Mouse (Mus musculus) spleen, adult 12 weeks (tissue): ENCODE measurements around the gene Diaph2.
"Not testable (repeated sequence)": the region's sequence is repeated elsewhere in the genome, so short reads cannot be mapped to it uniquely, and the experiment has no call there.

Experiments
- DNase-seq: peaks from one replicate; pipeline ENCODE4 v3.0.0; 2022; ENCODE audit warnings: low spot score

Diaph2 gene

GRCm38 (mm10) chrX:129831903-129832302 lies 82.4 kb downstream of the Diaph2 start:
- DNase-seq, result no peak

- no peak for DNase-seq
Measured at GRCm38 (mm10) chrX:129833887-129834286, 84.3 kb downstream of the Diaph2 start.

- no peak for DNase-seq
Measured at GRCm38 (mm10) chrX:129884465-129884864, 134.9 kb downstream of the Diaph2 start.

- no peak for DNase-seq
Measured at GRCm38 (mm10) chrX:129925806-129926205, 176.3 kb downstream of the Diaph2 start.

- no peak for DNase-seq
Measured at GRCm38 (mm10) chrX:129974816-129975215, 225.3 kb downstream of the Diaph2 start.

- DNase-seq, result no peak
Measured at GRCm38 (mm10) chrX:130008210-130008609, 258.7 kb downstream of the Diaph2 start.

- DNase-seq, result no peak
Measured at GRCm38 (mm10) chrX:130019735-130020134, 270.2 kb downstream of the Diaph2 start.

GRCm38 (mm10) chrX:130044525-130044924 lies 295.0 kb downstream of the Diaph2 start:
- no peak for DNase-seq

- no peak for DNase-seq
Measured at GRCm38 (mm10) chrX:130149216-130149615, 399.7 kb downstream of the Diaph2 start.

GRCm38 (mm10) chrX:130152164-130152563 lies 402.6 kb downstream of the Diaph2 start:
- DNase-seq, result no peak

- no peak for DNase-seq
Measured at GRCm38 (mm10) chrX:130173126-130173525, 423.6 kb downstream of the Diaph2 start.

- no peak for DNase-seq
Measured at GRCm38 (mm10) chrX:130187891-130188290, 438.3 kb downstream of the Diaph2 start.

- DNase-seq, result no peak
Measured at GRCm38 (mm10) chrX:130188449-130188848, 438.9 kb downstream of the Diaph2 start.

- no peak for DNase-seq
Measured at GRCm38 (mm10) chrX:130189250-130189649, 439.7 kb downstream of the Diaph2 start.

GRCm38 (mm10) chrX:130197412-130197811 lies 447.9 kb downstream of the Diaph2 start:
- DNase-seq, result not testable (repeated sequence)

GRCm38 (mm10) chrX:130205243-130205642 lies 455.7 kb downstream of the Diaph2 start:
- no peak for DNase-seq

GRCm38 (mm10) chrX:130212227-130212626 lies 462.7 kb downstream of the Diaph2 start:
- no peak for DNase-seq

GRCm38 (mm10) chrX:130212759-130213158 lies 463.2 kb downstream of the Diaph2 start:
- DNase-seq, result no peak

GRCm38 (mm10) chrX:130230045-130230444 lies 480.5 kb downstream of the Diaph2 start:
- no peak for DNase-seq

- no peak for DNase-seq
Measured at GRCm38 (mm10) chrX:130235167-130235566, 485.6 kb downstream of the Diaph2 start.

- DNase-seq, result no peak
Measured at GRCm38 (mm10) chrX:130246652-130247051, 497.1 kb downstream of the Diaph2 start.

- DNase-seq, result no peak
Measured at GRCm38 (mm10) chrX:130253664-130254063, 504.1 kb downstream of the Diaph2 start.

GRCm38 (mm10) chrX:130265707-130266106 lies 516.2 kb downstream of the Diaph2 start:
- no peak for DNase-seq

- DNase-seq, result no peak
Measured at GRCm38 (mm10) chrX:130279144-130279543, 529.6 kb downstream of the Diaph2 start.

- no peak for DNase-seq
Measured at GRCm38 (mm10) chrX:130281484-130281883, 531.9 kb downstream of the Diaph2 start.
